Mouse (Mus musculus): ENCODE results near the gene Mmp20.

GRCm38 (mm10) chr9:7714062-7714907 is 86.3 kb downstream of the Mmp20 start:
- TF ChIP-seq CTCF (IDR thresholded peaks at IDR 0.05; ENCODE audit: low read depth), result peak; percentile 80
- TF ChIP-seq EP300 (IDR thresholded peaks at IDR 0.05; ENCODE audit: low read depth), result no peak
